Mouse (Mus musculus) urinary bladder, postnatal 36 days (tissue): ENCODE measurements at regions not wholly inside any gene's neighbourhood (a gene's known extent, or its start where the extent isn't known, plus 50 kb on each side); places are given as distances from the start of the nearest gene placed in this dataset.

Source experiments
- DNase-seq, 2 experiments: peaks; one replicate each; pipeline ENCODE4 v3.0.0; 2022; ENCODE audit warnings: low spot score in 2 of 2, mixed read lengths in 1 of 2

GRCm38 (mm10) chr1:72764522-72764921, 53.4 kb downstream of the Rpl37a start:
- DNase-seq, result no peak

DNA sequence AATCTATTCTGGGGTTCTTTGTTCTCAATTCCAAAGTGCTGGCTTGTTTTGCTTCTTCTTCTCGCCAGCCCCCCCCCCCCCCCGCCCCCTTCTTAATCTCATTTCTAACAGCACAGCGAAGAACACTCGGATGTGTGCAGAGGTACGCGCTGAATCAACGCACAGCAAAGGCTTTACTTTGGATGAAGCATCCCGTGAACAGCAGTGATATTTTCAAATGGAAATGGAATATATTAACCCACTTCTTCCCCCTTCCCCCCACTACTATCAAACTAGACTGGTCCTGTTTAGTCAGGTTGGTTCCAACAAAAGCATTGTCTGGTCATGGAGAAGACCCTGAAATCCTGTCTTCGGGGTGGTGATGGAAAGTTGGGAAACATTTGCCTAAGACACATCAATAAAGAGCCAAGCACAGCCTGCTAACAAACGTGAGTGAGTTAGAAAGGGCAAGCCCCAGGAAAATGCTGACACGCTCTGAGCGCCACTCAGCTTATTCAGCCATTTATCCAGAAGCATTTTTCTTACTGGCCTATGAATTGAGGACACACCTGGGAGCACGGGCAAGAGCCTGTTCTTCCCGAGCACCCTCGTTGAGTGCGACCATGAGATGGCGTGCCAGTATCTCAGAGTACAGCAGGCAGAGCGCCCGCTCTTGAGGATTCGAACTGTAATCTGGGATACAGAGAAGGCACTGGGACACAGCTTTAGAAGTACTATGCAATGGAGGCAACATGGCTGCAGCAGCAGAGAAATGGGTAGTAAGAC, 54.1 kb downstream of the Rpl37a start:
- DNase-seq, result no peak

DNA sequence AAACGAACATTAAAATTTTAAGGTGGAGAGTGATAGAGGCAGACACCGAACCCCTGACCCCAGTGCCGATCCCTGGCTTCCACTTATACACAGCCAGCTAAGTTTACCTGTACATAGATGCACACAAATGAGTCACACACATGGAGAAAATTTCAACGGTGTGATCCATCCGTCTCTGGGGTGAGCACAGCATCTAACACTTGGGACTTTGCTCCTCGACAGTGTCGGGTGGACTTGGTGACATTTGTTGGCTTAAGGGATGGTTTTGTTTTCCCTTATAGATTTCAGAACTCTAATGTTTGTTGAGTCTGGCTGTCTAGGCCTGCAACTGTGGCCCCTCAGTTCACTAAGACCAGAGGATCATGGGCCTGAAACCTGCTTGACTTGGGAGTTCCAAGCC, 54.9 kb upstream of the Igfbp2 start:
- DNase-seq, result no peak

DNA sequence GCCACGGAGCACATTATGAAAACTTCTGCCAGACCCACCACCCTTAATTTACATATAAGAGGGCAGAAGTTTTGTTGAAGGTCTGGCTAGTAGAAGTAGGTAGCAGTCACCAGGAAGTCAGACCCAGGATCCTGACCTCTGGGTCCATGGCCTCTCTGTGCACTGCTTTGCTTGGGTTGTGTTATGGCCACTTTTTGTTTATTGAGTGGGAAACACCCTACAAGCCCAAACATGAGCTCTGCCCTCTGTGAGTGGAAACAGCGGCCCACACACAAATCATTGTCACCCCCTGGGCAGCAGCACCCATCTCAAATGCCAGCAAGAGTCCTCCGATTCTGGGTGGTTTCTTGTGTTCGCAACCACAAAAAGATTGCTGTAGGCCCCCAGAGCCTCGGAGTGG, 51.6 kb upstream of the Igfbp2 start:
- peak; percentile 33 to 53 for DNase-seq

DNA sequence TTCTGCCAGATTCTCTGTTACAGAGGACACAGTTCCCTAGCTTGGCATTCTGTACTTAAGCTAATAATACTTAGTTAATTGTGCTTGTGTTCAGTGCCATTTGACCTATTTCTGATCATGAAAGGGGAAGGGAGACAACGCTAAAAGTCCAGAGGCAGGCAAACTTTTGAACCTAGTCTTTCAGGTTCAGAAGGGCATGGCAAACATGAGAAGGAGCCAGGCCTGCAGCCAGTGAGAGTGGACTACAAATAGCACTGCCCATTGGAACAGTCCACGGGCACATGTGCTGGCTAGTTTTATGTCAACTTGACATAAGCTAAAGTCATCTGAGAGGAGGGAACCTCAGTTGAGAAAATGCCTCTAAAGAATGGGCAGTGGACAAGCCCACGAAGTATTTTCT, 51.1 kb upstream of the Igfbp2 start:
- peak in 1 of 2 experiments; percentile 34 for DNase-seq
